Mouse (Mus musculus) forebrain, embryonic 11.5 days (tissue): Measurements from ENCODE around the gene Ccr10. TPM values are rescaled to one million over a fixed set of nuclear protein-coding genes. Genes with fewer than 3 reads are reported as not detected.
"Not testable (repeated sequence)": the region's sequence is repeated elsewhere in the genome, so short reads cannot be mapped to it uniquely, and the experiment has no call there.

ENCODE experiments used
- ATAC-seq: fragments of 200-750 bp; cut with Nextera tagmentation; replicated peaks from 2 replicates; pipeline ENCODE4 v1.8.0; 2017; ENCODE audit warnings: moderate TSS enrichment; ENCODE audit not compliant: low FRiP score
- DNase-seq: peaks from one replicate; pipeline ENCODE4 v3.0.0-alpha.2; 2017; ENCODE audit warnings: low spot score
- H3K27ac ChIP-seq: fragments of 300-500 bp; sonication (generic); 2 replicates; pipeline ENCODE4 v1.5.1; 2014; ENCODE audit warnings: low read depth, low read length
- H3K27me3 ChIP-seq: fragments of 300-500 bp; sonication (generic); 2 replicates; pipeline ENCODE4 v1.6.1; 2014; ENCODE audit warnings: mild to moderate bottlenecking, low read length, mixed read lengths; ENCODE audit not compliant: control insufficient read depth, insufficient read depth
- H3K36me3 ChIP-seq: fragments of 300-500 bp; sonication (generic); 2 replicates; pipeline ENCODE4 v1.6.1; 2014; ENCODE audit warnings: mild to moderate bottlenecking, low read length, moderate library complexity, mixed read lengths; ENCODE audit not compliant: control insufficient read depth, insufficient read depth
- H3K4me1 ChIP-seq: fragments of 300-500 bp; sonication (generic); replicated peaks from 2 replicates; pipeline ENCODE4 v1.6.1; 2014; ENCODE audit warnings: low read length, mixed read lengths; ENCODE audit not compliant: control insufficient read depth, insufficient read depth
- H3K4me2 ChIP-seq: fragments of 300-500 bp; sonication (generic); 2 replicates; pipeline ENCODE4 v1.6.1; 2014; ENCODE audit warnings: low read depth, mild to moderate bottlenecking, low read length, moderate library complexity, mixed read lengths; ENCODE audit not compliant: severe bottlenecking
- H3K4me3 ChIP-seq: fragments of 300-500 bp; sonication (generic); 2 replicates; pipeline ENCODE4 v1.5.1; 2014; ENCODE audit warnings: low read depth, low read length
- H3K9ac ChIP-seq: fragments of 300-500 bp; sonication (generic); 2 replicates; pipeline ENCODE4 v1.6.1; 2014; ENCODE audit warnings: low read length
- H3K9me3 ChIP-seq: fragments of 300-500 bp; sonication (generic); 2 replicates; pipeline ENCODE4 v1.6.1; 2016; ENCODE audit warnings: low read length, mixed read lengths; ENCODE audit not compliant: control insufficient read depth
- WGBS: fragments of 180-500 bp; shearing (Covaris S2); extraction: QIAGEN DNeasy Blood & Tissue Kit; methylation state at CpG from one replicate; pipeline ENCODE4 v1.1.7; 2014; 5-methylcytosine and 5-hydroxymethylcytosine counted together
- polyA plus RNA-seq: library from polyadenylated mRNA; unstranded; fragments of >200 nt; fragmentation: Nextera tagmentation; extraction: Ambion mirVana; gene quantifications from 2 replicates; pipeline ENCODE4 v1.2.1, GENCODE M21; 2014

Gene Ccr10
- polyA plus RNA-seq, 1 experiment from 2014 or later = 0.17 TPM

GRCm38 (mm10) chr11:101164677-101165580 lies 10.3 kb downstream of the Ccr10 start:
- Histone ChIP-seq H3K36me3 (no peaks in the 10 kb centered on the region), H3K9ac (no peak overlapping the region; the same call in 1 of the 2 replicates), H3K4me1 (peaks cover 17% of the 10 kb centered on the region), H3K27ac (no peak overlapping the region), H3K4me3 (no peak overlapping the region), H3K9me3 (no peaks in the 10 kb centered on the region), H3K4me2 (peak overlapping the region; percentile 45), H3K27me3 (peaks cover 72% of the 10 kb centered on the region)
- WGBS = 7% methylated on average over 35 of the region's 35 CpGs
- DNase-seq (no peak), ATAC-seq (no peak)

- 2% methylated on average over 20 of the region's 21 CpGs for WGBS
- H3K9ac ChIP-seq = peak overlapping the region; percentile 12; the same call in 1 of the 2 replicates
Measured at GRCm38 (mm10) chr11:101164351-101164665, 10.9 kb downstream of the Ccr10 start.

GRCm38 (mm10) chr11:101163476-101164350 lies 11.5 kb downstream of the Ccr10 start:
- Histone ChIP-seq H3K4me2 (peak overlapping the region; percentile 45), H3K9me3 (no peaks in the 10 kb centered on the region), H3K27ac (no peak overlapping the region), H3K4me3 (peak overlapping the region; percentile 18), H3K4me1 (peaks cover 14% of the 10 kb centered on the region), H3K27me3 (peaks cover 61% of the 10 kb centered on the region), H3K9ac (peak overlapping the region; percentile 12; the same call in 1 of the 2 replicates), H3K36me3 (no peaks in the 10 kb centered on the region)
- 7% methylated on average over 48 of the region's 49 CpGs for WGBS
- ATAC-seq = no peak
- DNase-seq = no peak

More at GRCm38 (mm10) chr11:101164351-101164665, 10.9 kb downstream of the Ccr10 start:
- Histone ChIP-seq H3K4me1 (peaks cover 14% of the 10 kb centered on the region), H3K27me3 (peaks cover 67% of the 10 kb centered on the region), H3K4me3 (peak overlapping the region; percentile 18), H3K27ac (no peak overlapping the region), H3K9me3 (no peaks in the 10 kb centered on the region), H3K4me2 (peak overlapping the region; percentile 45), H3K36me3 (no peaks in the 10 kb centered on the region)
- DNase-seq (no peak), ATAC-seq (no peak)

GRCm38 (mm10) chr11:101162772-101163171 lies 12.5 kb downstream of the Ccr10 start:
- H3K9ac ChIP-seq = no peak overlapping the region
- H3K4me1 ChIP-seq = peaks cover 14% of the 10 kb centered on the region
- H3K4me3 ChIP-seq = no peak overlapping the region
- WGBS = 52% methylated on average over 5 of the region's 5 CpGs
- ATAC-seq (no peak), DNase-seq (no peak)
- no peaks in the 10 kb centered on the region for H3K9me3 ChIP-seq
- peaks cover 51% of the 10 kb centered on the region for H3K27me3 ChIP-seq
- H3K36me3 ChIP-seq = no peaks in the 10 kb centered on the region
- H3K27ac ChIP-seq = no peak overlapping the region
- no peak overlapping the region for H3K4me2 ChIP-seq

GRCm38 (mm10) chr11:101162301-101162700 lies 12.9 kb downstream of the Ccr10 start:
- Histone ChIP-seq H3K36me3 (no peaks in the 10 kb centered on the region), H3K27ac (no peak overlapping the region), H3K9ac (no peak overlapping the region), H3K4me2 (no peak overlapping the region), H3K9me3 (no peaks in the 10 kb centered on the region), H3K27me3 (peaks cover 47% of the 10 kb centered on the region), H3K4me1 (peaks cover 14% of the 10 kb centered on the region), H3K4me3 (no peak overlapping the region)
- no peak for DNase-seq
- ATAC-seq = no peak
- 54% methylated on average over 5 of the region's 5 CpGs for WGBS

GRCm38 (mm10) chr11:101161551-101161950 lies 13.7 kb downstream of the Ccr10 start:
- Histone ChIP-seq H3K36me3 (no peaks in the 10 kb centered on the region), H3K4me1 (peaks cover 14% of the 10 kb centered on the region), H3K4me2 (no peak overlapping the region), H3K9me3 (no peaks in the 10 kb centered on the region), H3K27ac (no peak overlapping the region), H3K27me3 (peaks cover 39% of the 10 kb centered on the region), H3K4me3 (no peak overlapping the region), H3K9ac (no peak overlapping the region)
- no peak for DNase-seq
- 87% methylated on average over 15 of the region's 15 CpGs for WGBS
- ATAC-seq = no peak

GRCm38 (mm10) chr11:101160981-101161505 lies 14.2 kb downstream of the Ccr10 start:
- not testable (repeated sequence) for ATAC-seq, H3K9me3 ChIP-seq, H3K36me3 ChIP-seq, H3K4me2 ChIP-seq, H3K9ac ChIP-seq, H3K27ac ChIP-seq, H3K4me3 ChIP-seq, DNase-seq
- WGBS = 78% methylated on average over 6 of the region's 8 CpGs
- H3K4me1 ChIP-seq = peaks cover 15% of the 10 kb centered on the region
- H3K27me3 ChIP-seq = peaks cover 36% of the 10 kb centered on the region

GRCm38 (mm10) chr11:101160151-101160550 lies 15.1 kb downstream of the Ccr10 start:
- peaks cover 22% of the 10 kb centered on the region for H3K4me1 ChIP-seq
- not testable (repeated sequence) for H3K9me3 ChIP-seq, H3K9ac ChIP-seq, H3K27ac ChIP-seq, H3K4me3 ChIP-seq, DNase-seq, H3K36me3 ChIP-seq, H3K4me2 ChIP-seq, ATAC-seq
- 73% methylated on average over 8 of the region's 10 CpGs for WGBS
- H3K27me3 ChIP-seq = peaks cover 27% of the 10 kb centered on the region
